Mouse (Mus musculus) kidney, embryonic 14.5 days (tissue): ENCODE data around the gene Tbc1d16. TPM values are rescaled to one million over a fixed set of nuclear protein-coding genes. Genes with fewer than 3 reads are reported as not detected.

Source experiments
- ATAC-seq: fragments of 200-750 bp; cut with Nextera tagmentation; 2 replicates; pipeline ENCODE4 v1.8.0; 2017; ENCODE audit warnings: moderate number of reproducible peaks, mild to moderate bottlenecking, moderate TSS enrichment, moderate library complexity; ENCODE audit not compliant: low FRiP score, low TSS enrichment
- H3K27ac ChIP-seq: fragments of 300-500 bp; sonication (generic); 2 replicates; pipeline ENCODE4 v1.5.1; 2014; ENCODE audit warnings: low read depth, mild to moderate bottlenecking, low read length, moderate library complexity, mixed read lengths
- H3K27me3 ChIP-seq: fragments of 300-500 bp; sonication (generic); 2 replicates; pipeline ENCODE4 v1.6.1; 2014; ENCODE audit warnings: mild to moderate bottlenecking, low read length; ENCODE audit not compliant: control insufficient read depth, insufficient read depth
- H3K36me3 ChIP-seq: fragments of 300-500 bp; sonication (generic); 2 replicates; pipeline ENCODE4 v1.6.1; 2014; ENCODE audit warnings: low read length, mixed read lengths; ENCODE audit not compliant: control insufficient read depth, insufficient read depth
- H3K4me1 ChIP-seq: fragments of 300-500 bp; sonication (generic); 2 replicates; pipeline ENCODE4 v1.6.1; 2014; ENCODE audit warnings: low read length, mixed read lengths; ENCODE audit not compliant: control insufficient read depth, insufficient read depth
- H3K4me2 ChIP-seq: fragments of 300-500 bp; sonication (generic); replicated peaks from 2 replicates; pipeline ENCODE4 v1.6.1; 2014; ENCODE audit warnings: low read depth, mild to moderate bottlenecking, low read length
- H3K4me3 ChIP-seq: fragments of 300-500 bp; sonication (generic); 2 replicates; pipeline ENCODE4 v1.5.1; 2014; ENCODE audit warnings: mild to moderate bottlenecking, low read length
- H3K9ac ChIP-seq: fragments of 300-500 bp; sonication (generic); 2 replicates; pipeline ENCODE4 v1.6.1; 2014; ENCODE audit warnings: low read depth, mild to moderate bottlenecking, low read length, moderate library complexity
- H3K9me3 ChIP-seq: fragments of 300-500 bp; sonication (generic); 2 replicates; pipeline ENCODE4 v1.6.1; 2016; ENCODE audit warnings: low read length; ENCODE audit not compliant: control insufficient read depth
- WGBS: fragments of 180-500 bp; shearing (Covaris S2); extraction: QIAGEN DNeasy Blood & Tissue Kit; methylation state at CpG from one replicate; pipeline ENCODE4 v1.1.7; 2014; 5-methylcytosine and 5-hydroxymethylcytosine counted together
- polyA plus RNA-seq: library from polyadenylated mRNA; unstranded; fragments of >200 nt; fragmentation: Nextera tagmentation; extraction: Ambion mirVana; gene quantifications from 2 replicates; pipeline ENCODE4 v1.2.1, GENCODE M21; 2014

The Tbc1d16 gene
- polyA plus RNA-seq, 1 experiment from 2014 or later = 13.0 TPM

GRCm38 (mm10) chr11:119203423-119203822, 24.9 kb downstream of the Tbc1d16 start:
- no peak overlapping the region for H3K9ac ChIP-seq
- no peaks in the 10 kb centered on the region for H3K9me3 ChIP-seq
- peak; percentile 33; the same call in 1 of the 2 replicates for ATAC-seq
- H3K4me1 ChIP-seq = no peaks in the 10 kb centered on the region
- H3K27ac ChIP-seq = no peak overlapping the region
- WGBS = 52% methylated on average over 5 of the region's 5 CpGs
- no peak overlapping the region for H3K4me3 ChIP-seq
- H3K27me3 ChIP-seq = no peaks in the 10 kb centered on the region
- H3K36me3 ChIP-seq = peaks cover 13% of the 10 kb centered on the region; the same call in 1 of the 2 replicates
- H3K4me2 ChIP-seq = no peak overlapping the region

DNA sequence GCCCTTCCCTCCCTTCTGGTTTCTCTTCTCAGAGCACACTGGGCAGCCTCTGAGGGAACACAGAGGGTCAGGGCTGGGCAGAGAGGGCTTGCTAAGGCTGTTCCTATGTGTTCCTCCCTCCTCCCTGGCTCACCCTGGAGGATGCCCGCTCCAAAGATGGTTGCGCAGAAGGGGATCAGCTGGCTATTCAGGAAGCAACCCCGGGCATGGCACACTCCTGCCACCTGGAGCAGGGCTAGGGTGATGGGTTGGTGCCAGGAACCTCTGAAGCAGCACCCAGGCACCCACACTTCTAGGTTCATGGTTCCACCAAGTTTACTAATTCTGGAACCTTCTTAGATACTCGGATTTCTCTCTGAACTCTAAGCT, 29.1 kb downstream of the Tbc1d16 start:
- Histone ChIP-seq H3K4me1 (no peaks in the 10 kb centered on the region), H3K27ac (no peak overlapping the region), H3K4me3 (no peak overlapping the region), H3K9me3 (no peaks in the 10 kb centered on the region), H3K27me3 (no peaks in the 10 kb centered on the region), H3K4me2 (no peak overlapping the region), H3K36me3 (peaks cover 2% of the 10 kb centered on the region; the same call in 1 of the 2 replicates), H3K9ac (no peak overlapping the region)
- no peak for ATAC-seq
- WGBS = 80% methylated on average over 4 of the region's 4 CpGs

DNA sequence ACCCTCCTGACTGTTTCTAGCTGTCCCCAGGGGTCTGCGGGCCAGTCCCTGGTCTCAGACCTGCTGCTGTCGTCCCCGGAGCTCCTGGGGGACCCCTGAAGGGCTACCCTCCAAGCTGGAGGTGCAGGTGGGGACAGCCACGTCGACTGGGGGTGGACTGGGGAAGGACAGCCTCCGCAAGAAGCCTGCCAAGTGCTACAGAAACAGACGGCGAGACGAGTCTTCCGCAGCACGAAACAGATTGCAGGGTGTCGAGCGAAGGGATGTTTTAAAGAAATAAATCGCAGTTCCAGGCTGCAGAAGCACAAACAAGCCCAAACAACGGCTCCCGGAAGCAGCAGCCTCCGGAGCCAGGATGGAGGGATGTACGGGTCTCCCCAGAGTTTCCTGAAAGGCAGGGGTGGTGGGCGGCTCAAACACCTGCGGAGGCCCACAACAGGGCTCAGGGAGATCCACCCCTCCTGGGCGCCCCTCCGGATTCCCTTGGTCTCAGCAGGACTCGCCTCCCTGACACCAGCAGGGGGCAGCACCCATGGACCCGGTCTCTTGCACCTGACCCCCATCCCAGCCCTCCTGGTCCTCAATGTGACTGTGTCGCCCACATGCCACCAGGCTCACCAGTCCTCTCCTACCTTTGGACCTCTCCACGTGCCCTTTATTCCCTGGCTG, 29.6 kb downstream of the Tbc1d16 start:
- no peaks in the 10 kb centered on the region for H3K27me3 ChIP-seq
- H3K36me3 ChIP-seq = peaks cover 2% of the 10 kb centered on the region; the same call in 1 of the 2 replicates
- 0 out of 2 replicates have a peak overlapping the region, but pooled peaks have one; percentile 18 for H3K9ac ChIP-seq
- no peak overlapping the region for H3K27ac ChIP-seq
- no peak overlapping the region for H3K4me3 ChIP-seq
- no peaks in the 10 kb centered on the region for H3K4me1 ChIP-seq
- 52% methylated on average over 26 of the region's 26 CpGs for WGBS
- no peak overlapping the region for H3K4me2 ChIP-seq
- no peaks in the 10 kb centered on the region for H3K9me3 ChIP-seq
- ATAC-seq = no peak

GRCm38 (mm10) chr11:119197618-119198563, 30.4 kb downstream of the Tbc1d16 start:
- peaks cover 2% of the 10 kb centered on the region; the same call in 1 of the 2 replicates for H3K36me3 ChIP-seq
- 89% methylated on average over 18 of the region's 18 CpGs for WGBS
- no peak for ATAC-seq
- H3K27me3 ChIP-seq = no peaks in the 10 kb centered on the region
- H3K9ac ChIP-seq = no peak overlapping the region
- no peak overlapping the region for H3K4me2 ChIP-seq
- H3K9me3 ChIP-seq = no peaks in the 10 kb centered on the region
- no peaks in the 10 kb centered on the region for H3K4me1 ChIP-seq
- H3K4me3 ChIP-seq = no peak overlapping the region
- H3K27ac ChIP-seq = no peak overlapping the region

- Histone ChIP-seq H3K27ac (no peak overlapping the region), H3K27me3 (no peaks in the 10 kb centered on the region), H3K4me2 (no peak overlapping the region), H3K9me3 (no peaks in the 10 kb centered on the region), H3K4me3 (no peak overlapping the region), H3K36me3 (no peaks in the 10 kb centered on the region), H3K4me1 (peaks cover 6% of the 10 kb centered on the region; the same call in 1 of the 2 replicates), H3K9ac (no peak overlapping the region)
- 80% methylated on average over 9 of the region's 9 CpGs for WGBS
- ATAC-seq = no peak
Measured at GRCm38 (mm10) chr11:119192605-119193004, 35.7 kb downstream of the Tbc1d16 start.

- no peak overlapping the region for H3K27ac ChIP-seq
- H3K4me1 ChIP-seq = peaks cover 9% of the 10 kb centered on the region; the same call in 1 of the 2 replicates
- H3K4me2 ChIP-seq = no peak overlapping the region
- no peaks in the 10 kb centered on the region for H3K36me3 ChIP-seq
- no peaks in the 10 kb centered on the region for H3K27me3 ChIP-seq
- no peak for ATAC-seq
- 84% methylated on average over 5 of the region's 5 CpGs for WGBS
- H3K9ac ChIP-seq = no peak overlapping the region
- no peak overlapping the region for H3K4me3 ChIP-seq
- H3K9me3 ChIP-seq = no peaks in the 10 kb centered on the region
Measured at GRCm38 (mm10) chr11:119192176-119192575, 36.1 kb downstream of the Tbc1d16 start.

DNA sequence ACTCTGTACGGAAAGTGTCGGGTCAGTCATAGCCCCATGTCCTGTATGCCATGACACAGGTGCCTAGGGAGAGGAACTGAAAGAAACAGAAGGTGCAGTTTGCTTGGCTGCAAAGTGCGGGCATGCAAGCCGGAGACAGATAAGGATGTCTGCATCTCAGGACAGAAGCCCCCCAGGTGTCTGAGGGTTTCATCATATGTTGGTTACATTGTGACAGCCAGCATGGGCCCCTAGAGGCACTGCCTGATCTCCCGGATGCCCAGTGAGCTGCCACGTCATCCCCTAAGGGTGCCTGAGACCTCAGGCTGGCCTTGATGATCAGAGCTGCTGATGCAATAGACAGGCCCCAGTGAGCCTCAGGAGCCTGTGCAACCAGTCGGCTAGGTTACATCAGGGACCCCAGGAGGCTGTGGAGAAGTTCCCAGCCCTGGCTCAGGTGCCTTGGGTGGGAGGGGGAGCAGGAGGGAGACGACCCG, 36.7 kb downstream of the Tbc1d16 start:
- WGBS = 77% methylated on average over 9 of the region's 9 CpGs
- no peaks in the 10 kb centered on the region for H3K9me3 ChIP-seq
- ATAC-seq = no peak
- H3K4me2 ChIP-seq = no peak overlapping the region
- H3K27ac ChIP-seq = no peak overlapping the region
- peaks cover 12% of the 10 kb centered on the region; the same call in 1 of the 2 replicates for H3K4me1 ChIP-seq
- no peak overlapping the region for H3K4me3 ChIP-seq
- H3K9ac ChIP-seq = no peak overlapping the region
- H3K36me3 ChIP-seq = no peaks in the 10 kb centered on the region
- H3K27me3 ChIP-seq = no peaks in the 10 kb centered on the region

GRCm38 (mm10) chr11:119190498-119190897, 37.8 kb downstream of the Tbc1d16 start:
- Histone ChIP-seq H3K4me3 (no peak overlapping the region), H3K9ac (no peak overlapping the region; the same call in 1 of the 2 replicates), H3K27ac (no peak overlapping the region), H3K36me3 (no peaks in the 10 kb centered on the region), H3K27me3 (no peaks in the 10 kb centered on the region), H3K9me3 (no peaks in the 10 kb centered on the region), H3K4me2 (no peak overlapping the region), H3K4me1 (peaks cover 12% of the 10 kb centered on the region; the same call in 1 of the 2 replicates)
- ATAC-seq = peak; percentile 53
- 24% methylated on average over 11 of the region's 11 CpGs for whole genome bisulfite sequencing
